Mouse (Mus musculus): Measurements from ENCODE around the gene Adarb1. TPM values are rescaled to one million over a fixed set of nuclear protein-coding genes. Genes with fewer than 3 reads are reported as not detected.
A peak's percentile ranks its signal among the peaks of the same experiment; 100 is the strongest.
"Not testable (repeated sequence)": the region's sequence is repeated elsewhere in the genome, so short reads cannot be mapped to it uniquely, and the experiment has no call there.

Adarb1 gene
- polyA plus RNA-seq, 1 experiment from 2014 or later, result 7.9 TPM

- peaks cover 7% of the 10 kb centered on the region; the same call in 1 of the 2 replicates for H3K36me3 ChIP-seq (ENCODE audit: poor library complexity, severe bottlenecking)
- no peak overlapping the region for H3K4me3 ChIP-seq
- no peaks in the 10 kb centered on the region for H3K9me3 ChIP-seq (replicated peaks)
- WGBS, result 81% methylated on average over 8 of the region's 8 CpGs
- no peak overlapping the region for H3K9ac ChIP-seq
- H3K27me3 ChIP-seq, result no peaks in the 10 kb centered on the region
- no peak overlapping the region for H3K27ac ChIP-seq
- no peak for ATAC-seq
- H3K4me2 ChIP-seq, result no peak overlapping the region
- H3K4me1 ChIP-seq, result no peaks in the 10 kb centered on the region
Observed at GRCm38 (mm10) chr10:77300237-77300933, 117.7 kb downstream of the Adarb1 start.

DNA sequence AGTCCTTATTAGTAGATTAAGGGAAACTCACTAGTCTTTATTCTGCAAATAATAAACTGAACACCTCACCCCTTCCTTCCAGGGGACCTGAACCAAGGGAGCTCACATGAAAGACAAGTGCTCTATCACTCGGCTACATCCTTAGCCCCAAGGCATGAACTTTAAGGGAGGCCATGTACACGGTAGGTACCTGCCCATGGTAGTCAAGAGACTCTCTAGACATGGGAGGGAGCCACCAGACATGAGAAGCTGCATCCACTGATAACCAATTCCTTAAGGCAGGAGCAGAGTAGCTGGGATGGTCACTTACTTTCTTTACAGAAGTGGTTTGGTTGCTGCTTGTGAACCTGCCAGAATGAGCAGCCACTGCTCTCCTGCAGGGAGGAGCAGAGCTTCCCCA lies 118.9 kb downstream of the Adarb1 start:
- Histone ChIP-seq H3K4me2 (no peak overlapping the region), H3K9me3 (replicated peaks) (no peaks in the 10 kb centered on the region), H3K9ac (no peak overlapping the region), H3K27ac (no peak overlapping the region), H3K4me1 (no peaks in the 10 kb centered on the region), H3K27me3 (no peaks in the 10 kb centered on the region), H3K4me3 (no peak overlapping the region), H3K36me3 (ENCODE audit: poor library complexity, severe bottlenecking) (peaks cover 15% of the 10 kb centered on the region)
- 89% methylated on average over 2 of the region's 2 CpGs for WGBS
- ATAC-seq, result no peak

DNA sequence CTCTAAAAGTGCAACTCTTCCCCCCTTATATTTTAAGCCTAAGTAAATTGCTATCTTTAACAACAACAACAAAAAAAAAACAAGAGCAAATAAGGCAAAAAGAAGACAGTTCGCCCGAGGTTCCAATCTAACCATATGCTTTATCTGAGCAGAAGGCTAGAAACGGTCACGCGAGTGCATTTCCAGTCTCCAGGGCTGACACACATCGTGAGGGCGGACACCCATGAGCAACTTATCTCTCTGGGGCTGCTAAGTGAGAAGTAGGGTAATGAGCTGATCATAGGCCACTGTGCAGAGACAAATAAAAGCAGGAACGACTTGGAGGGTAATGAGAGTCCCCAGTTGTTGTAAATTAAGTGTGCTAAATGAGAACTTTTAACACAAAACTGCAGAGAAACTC lies 119.4 kb downstream of the Adarb1 start:
- Histone ChIP-seq H3K4me1 (no peaks in the 10 kb centered on the region), H3K9me3 (replicated peaks) (no peaks in the 10 kb centered on the region), H3K27ac (no peak overlapping the region), H3K4me2 (no peak overlapping the region), H3K36me3 (ENCODE audit: poor library complexity, severe bottlenecking) (peaks cover 15% of the 10 kb centered on the region), H3K27me3 (no peaks in the 10 kb centered on the region), H3K4me3 (no peak overlapping the region), H3K9ac (no peak overlapping the region)
- 86% methylated on average over 8 of the region's 8 CpGs for WGBS
- ATAC-seq, result no peak

GRCm38 (mm10) chr10:77294691-77295090 lies 123.4 kb downstream of the Adarb1 start:
- 86% methylated on average over 12 of the region's 12 CpGs for WGBS
- H3K9me3 ChIP-seq (replicated peaks), result no peaks in the 10 kb centered on the region
- ATAC-seq, result no peak
- no peak overlapping the region for H3K9ac ChIP-seq
- no peaks in the 10 kb centered on the region for H3K4me1 ChIP-seq
- H3K27ac ChIP-seq, result no peak overlapping the region
- H3K36me3 ChIP-seq (ENCODE audit: poor library complexity, severe bottlenecking), result peaks cover 8% of the 10 kb centered on the region
- H3K4me3 ChIP-seq, result no peak overlapping the region
- H3K4me2 ChIP-seq, result no peak overlapping the region
- no peaks in the 10 kb centered on the region for H3K27me3 ChIP-seq

- Histone ChIP-seq H3K27ac (no peak overlapping the region), H3K4me2 (no peak overlapping the region), H3K4me1 (0 out of 2 replicates have a peak, but pooled peaks cover 6% of the 10 kb centered on the region), H3K36me3 (ENCODE audit: poor library complexity, severe bottlenecking) (peaks cover 8% of the 10 kb centered on the region), H3K9ac (no peak overlapping the region), H3K27me3 (no peaks in the 10 kb centered on the region), H3K9me3 (replicated peaks) (no peaks in the 10 kb centered on the region), H3K4me3 (no peak overlapping the region)
- no peak; the same call in 1 of the 2 replicates for ATAC-seq
- WGBS, result 73% methylated on average over 17 of the region's 17 CpGs
Observed at GRCm38 (mm10) chr10:77290624-77291366, 127.3 kb downstream of the Adarb1 start.

DNA sequence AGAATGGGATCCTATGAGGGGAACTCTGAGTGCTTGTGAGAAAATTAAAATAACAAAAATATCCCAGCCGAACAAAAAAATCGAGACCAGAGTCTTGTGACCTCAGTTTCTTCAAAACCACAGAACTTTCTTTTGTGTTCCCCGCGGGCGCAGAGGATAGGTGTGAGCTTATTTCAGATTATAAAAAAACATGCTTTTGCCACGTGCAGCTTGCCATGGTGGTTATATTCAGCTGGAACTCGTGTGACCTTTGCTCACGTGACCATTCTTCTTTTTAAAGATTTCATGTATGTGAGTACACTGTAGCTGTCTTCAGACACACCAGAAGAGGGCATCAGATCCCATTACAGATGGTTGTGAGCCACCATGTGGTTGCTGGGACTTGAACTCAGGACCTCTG lies 128.5 kb downstream of the Adarb1 start:
- H3K9ac ChIP-seq, result no peak overlapping the region
- peaks cover 3% of the 10 kb centered on the region for H3K36me3 ChIP-seq (ENCODE audit: poor library complexity, severe bottlenecking)
- H3K27ac ChIP-seq, result no peak overlapping the region
- no peaks in the 10 kb centered on the region for H3K27me3 ChIP-seq
- H3K4me2 ChIP-seq, result no peak overlapping the region
- ATAC-seq, result no peak
- no peaks in the 10 kb centered on the region for H3K9me3 ChIP-seq (replicated peaks)
- WGBS, result 91% methylated on average over 8 of the region's 8 CpGs
- no peak overlapping the region for H3K4me3 ChIP-seq
- H3K4me1 ChIP-seq, result 0 out of 2 replicates have a peak, but pooled peaks cover 6% of the 10 kb centered on the region

GRCm38 (mm10) chr10:77288639-77289195 lies 129.4 kb downstream of the Adarb1 start:
- 65% methylated on average over 5 of the region's 5 CpGs for WGBS
- Histone ChIP-seq H3K9ac (no peak overlapping the region), H3K4me2 (no peak overlapping the region), H3K27ac (no peak overlapping the region), H3K9me3 (replicated peaks) (no peaks in the 10 kb centered on the region), H3K36me3 (ENCODE audit: poor library complexity, severe bottlenecking) (no peaks in the 10 kb centered on the region), H3K4me3 (no peak overlapping the region), H3K4me1 (0 out of 2 replicates have a peak, but pooled peaks cover 8% of the 10 kb centered on the region), H3K27me3 (no peaks in the 10 kb centered on the region)
- no peak for ATAC-seq

DNA sequence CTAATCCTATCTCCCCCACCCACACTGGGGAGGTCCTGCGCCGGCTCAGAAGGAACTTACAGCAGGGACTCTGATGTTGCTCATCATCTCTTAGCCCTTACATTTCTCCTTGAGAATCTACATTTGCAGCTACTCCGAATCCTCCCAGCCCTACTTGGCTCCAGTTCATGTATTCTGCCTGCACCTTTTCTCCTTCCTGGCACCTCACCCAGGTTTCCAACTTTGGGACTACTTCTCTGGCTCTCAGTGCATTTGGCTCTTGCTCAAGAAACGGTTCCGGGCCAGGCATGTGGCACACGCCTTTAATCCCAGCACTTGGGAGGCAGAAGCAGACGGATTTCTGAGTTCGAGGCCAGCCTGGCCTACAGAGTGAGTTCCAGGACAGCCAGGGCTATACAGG lies 130.4 kb downstream of the Adarb1 start:
- H3K4me1 ChIP-seq, result peaks cover 11% of the 10 kb centered on the region; the same call in 1 of the 2 replicates
- 83% methylated on average over 8 of the region's 8 CpGs for WGBS
- H3K36me3 ChIP-seq (ENCODE audit: poor library complexity, severe bottlenecking), result no peaks in the 10 kb centered on the region
- no peak overlapping the region for H3K9ac ChIP-seq
- H3K27me3 ChIP-seq, result no peaks in the 10 kb centered on the region
- H3K27ac ChIP-seq, result no peak overlapping the region
- ATAC-seq, result no peak
- no peak overlapping the region for H3K4me3 ChIP-seq
- H3K9me3 ChIP-seq (replicated peaks), result no peaks in the 10 kb centered on the region
- no peak overlapping the region for H3K4me2 ChIP-seq

DNA sequence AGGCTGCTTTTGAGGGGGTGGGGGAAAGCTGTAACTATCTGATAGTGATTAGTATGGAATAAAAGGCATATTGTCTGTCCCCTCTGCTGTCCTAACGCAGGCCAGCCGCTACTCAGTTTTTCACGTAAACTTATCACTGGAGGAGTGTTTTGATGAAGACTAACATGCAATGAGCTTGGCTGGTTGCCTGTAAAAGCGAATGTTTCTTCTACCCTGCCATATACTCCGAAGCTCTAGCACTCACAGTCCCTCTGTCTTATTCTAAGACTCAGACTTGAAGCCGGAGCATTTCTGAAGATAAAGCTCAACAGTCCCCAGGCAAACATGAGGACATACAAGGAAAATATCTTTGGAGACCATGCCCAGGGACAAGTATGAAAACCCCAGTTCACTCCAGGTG lies 133.2 kb downstream of the Adarb1 start:
- whole genome bisulfite sequencing, result 68% methylated on average over 6 of the region's 6 CpGs

DNA sequence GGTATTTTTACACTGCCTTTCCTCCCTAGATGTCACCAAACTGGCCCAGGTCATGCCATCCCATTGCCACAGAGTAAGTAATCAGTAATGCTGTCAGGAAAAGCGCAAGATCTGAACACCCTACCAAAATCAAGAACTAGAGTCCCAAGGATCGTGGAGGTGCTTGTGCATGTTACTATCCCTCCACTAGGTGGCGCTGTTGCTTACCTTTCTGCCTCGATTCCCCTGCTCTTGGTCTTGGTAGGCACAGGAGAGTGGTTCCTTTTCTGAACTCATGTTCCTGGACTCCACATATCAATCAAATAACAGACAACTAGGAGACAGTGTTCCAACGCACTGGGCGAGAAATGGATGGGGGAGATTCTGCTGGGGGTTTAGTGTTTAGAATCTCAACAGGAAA lies 135.2 kb downstream of the Adarb1 start:
- no peak overlapping the region for H3K4me3 ChIP-seq
- H3K36me3 ChIP-seq (ENCODE audit: poor library complexity, severe bottlenecking), result no peaks in the 10 kb centered on the region
- H3K4me1 ChIP-seq, result peaks cover 11% of the 10 kb centered on the region; the same call in 1 of the 2 replicates
- no peak overlapping the region for H3K27ac ChIP-seq
- H3K4me2 ChIP-seq, result no peak overlapping the region
- H3K27me3 ChIP-seq, result peaks cover 3% of the 10 kb centered on the region; the same call in 1 of the 2 replicates
- no peak overlapping the region for H3K9ac ChIP-seq
- 22% methylated on average over 6 of the region's 6 CpGs for WGBS
- H3K9me3 ChIP-seq (replicated peaks), result no peaks in the 10 kb centered on the region
- ATAC-seq, result 0 out of 2 replicates have a peak, but pooled peaks have one; percentile 38

More for the DNA sequence above, 133.2 kb downstream of the Adarb1 start:
- Histone ChIP-seq H3K9me3 (replicated peaks) (no peaks in the 10 kb centered on the region), H3K4me3 (no peak overlapping the region), H3K4me2 (no peak overlapping the region), H3K4me1 (peaks cover 11% of the 10 kb centered on the region; the same call in 1 of the 2 replicates), H3K36me3 (ENCODE audit: poor library complexity, severe bottlenecking) (no peaks in the 10 kb centered on the region), H3K9ac (no peak overlapping the region), H3K27me3 (peaks cover under 1% of the 10 kb centered on the region; the same call in 1 of the 2 replicates), H3K27ac (no peak overlapping the region)
- ATAC-seq, result no peak

DNA sequence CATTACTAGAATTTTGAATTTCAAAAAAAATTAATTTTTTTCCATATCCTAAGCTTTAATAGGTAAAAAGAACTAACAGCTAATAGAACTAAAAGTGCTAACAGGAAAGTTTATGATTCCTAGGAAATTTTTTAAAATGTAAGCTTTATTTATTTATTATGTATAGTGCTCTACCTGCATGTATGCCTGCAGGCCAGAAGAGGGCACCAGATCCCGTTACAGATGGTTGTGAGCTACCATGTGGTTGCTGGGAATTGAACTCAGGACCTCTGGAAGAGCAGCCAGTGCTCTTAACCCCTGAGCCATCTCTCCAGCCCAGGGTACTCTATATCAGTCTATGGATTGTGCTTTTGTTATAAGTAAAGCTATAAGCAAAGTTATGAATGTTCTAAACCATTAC lies 136.0 kb downstream of the Adarb1 start:
- not testable (repeated sequence) for H3K9ac ChIP-seq; H3K4me2 ChIP-seq; ATAC-seq; H3K9me3 ChIP-seq (replicated peaks); H3K27ac ChIP-seq; H3K36me3 ChIP-seq (ENCODE audit: poor library complexity, severe bottlenecking); H3K4me1 ChIP-seq; H3K4me3 ChIP-seq; H3K27me3 ChIP-seq
- WGBS, result 53% methylated on average over 1 of the region's 1 CpGs

DNA sequence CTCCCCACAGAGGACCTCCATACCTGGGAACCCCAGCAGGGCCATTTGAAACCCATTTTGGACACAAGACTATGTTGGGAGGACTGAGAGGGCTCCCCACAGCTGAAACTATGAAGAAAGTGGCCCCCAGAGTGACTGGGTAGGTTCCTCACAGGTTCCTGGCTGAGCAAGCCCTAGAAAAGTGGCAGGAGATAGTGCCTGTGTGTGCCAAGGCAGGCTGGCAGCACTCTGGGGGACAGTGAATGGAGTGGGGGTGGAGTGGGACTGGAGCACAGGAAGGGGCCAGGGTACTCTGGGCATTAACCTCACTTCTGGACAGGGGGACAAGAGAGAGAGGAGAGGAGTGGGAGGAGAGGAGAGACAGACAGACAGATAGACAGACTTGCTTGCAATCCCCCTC lies 144.3 kb downstream of the Adarb1 start:
- H3K27me3 ChIP-seq, result no peaks in the 10 kb centered on the region
- H3K9me3 ChIP-seq (replicated peaks), result no peaks in the 10 kb centered on the region
- no peak overlapping the region for H3K9ac ChIP-seq
- peaks cover 20% of the 10 kb centered on the region for H3K36me3 ChIP-seq (ENCODE audit: poor library complexity, severe bottlenecking)
- H3K4me2 ChIP-seq, result no peak overlapping the region
- no peak overlapping the region for H3K27ac ChIP-seq
- H3K4me1 ChIP-seq, result no peaks in the 10 kb centered on the region; the same call in 1 of the 2 replicates
- no peak for ATAC-seq
- no peak overlapping the region for H3K4me3 ChIP-seq
